Mouse (Mus musculus) embryonic facial prominence, embryonic 11.5 days (tissue): ENCODE results near the gene 1700001O22Rik. TPM values are rescaled to one million over a fixed set of nuclear protein-coding genes. Genes with fewer than 3 reads are reported as not detected.

ENCODE experiments used
- ATAC-seq: fragments of 200-750 bp; cut with Nextera tagmentation; replicated peaks from 2 replicates; pipeline ENCODE4 v1.8.0; 2017; ENCODE audit warnings: low read depth; ENCODE audit not compliant: insufficient number of reproducible peaks, low FRiP score, low TSS enrichment
- DNase-seq: peaks from one replicate; pipeline ENCODE4 v3.0.0-alpha.2; 2015; ENCODE audit warnings: low spot score
- H3K27ac ChIP-seq: fragments of 300-500 bp; sonication (generic); replicated peaks from 2 replicates; pipeline ENCODE4 v1.5.1; 2014; ENCODE audit warnings: mild to moderate bottlenecking, low read depth, low read length, control low read depth
- H3K27me3 ChIP-seq: fragments of 300-500 bp; sonication (generic); 2 replicates; pipeline ENCODE4 v1.6.1; 2014; ENCODE audit warnings: mild to moderate bottlenecking, low read length, moderate library complexity, mixed read lengths; ENCODE audit not compliant: control insufficient read depth, insufficient read depth
- H3K36me3 ChIP-seq: fragments of 300-500 bp; sonication (generic); replicated peaks from 2 replicates; pipeline ENCODE4 v1.6.1; 2014; ENCODE audit warnings: low read depth, mild to moderate bottlenecking, low read length, moderate library complexity, mixed read lengths; ENCODE audit not compliant: control insufficient read depth, insufficient read depth
- H3K4me1 ChIP-seq: fragments of 300-500 bp; sonication (generic); 2 replicates; pipeline ENCODE4 v1.6.1; 2014; ENCODE audit warnings: low read length, mixed read lengths; ENCODE audit not compliant: control insufficient read depth, insufficient read depth
- H3K4me2 ChIP-seq: fragments of 300-500 bp; sonication (generic); 2 replicates; pipeline ENCODE4 v1.6.1; 2014; ENCODE audit warnings: low read depth, mild to moderate bottlenecking, control low read depth, low read length, moderate library complexity
- H3K4me3 ChIP-seq: fragments of 300-500 bp; sonication (generic); 2 replicates; pipeline ENCODE4 v1.5.1; 2014; ENCODE audit warnings: low read depth, low read length, control low read depth
- H3K9ac ChIP-seq: fragments of 300-500 bp; sonication (generic); replicated peaks from 2 replicates; pipeline ENCODE4 v1.6.1; 2014; ENCODE audit warnings: mild to moderate bottlenecking, control low read depth, low read length
- H3K9me3 ChIP-seq: fragments of 300-500 bp; sonication (generic); replicated peaks from 2 replicates; pipeline ENCODE4 v1.6.1; 2016; ENCODE audit warnings: mild to moderate bottlenecking, low read length, inconsistent platforms, mixed read lengths; ENCODE audit not compliant: control insufficient read depth
- WGBS: fragments of 180-500 bp; shearing (Covaris S2); extraction: QIAGEN DNeasy Blood & Tissue Kit; methylation state at CpG from one replicate; pipeline ENCODE4 v1.1.7; 2014; 5-methylcytosine and 5-hydroxymethylcytosine counted together
- polyA plus RNA-seq: library from polyadenylated mRNA; unstranded; fragments of >200 nt; fragmentation: Nextera tagmentation; extraction: Ambion mirVana; gene quantifications from 2 replicates; pipeline ENCODE4 v1.2.1, GENCODE M21; 2014

The 1700001O22Rik gene
- polyA plus RNA-seq, 1 experiment from 2014 or later = 1.8 TPM

DNA sequence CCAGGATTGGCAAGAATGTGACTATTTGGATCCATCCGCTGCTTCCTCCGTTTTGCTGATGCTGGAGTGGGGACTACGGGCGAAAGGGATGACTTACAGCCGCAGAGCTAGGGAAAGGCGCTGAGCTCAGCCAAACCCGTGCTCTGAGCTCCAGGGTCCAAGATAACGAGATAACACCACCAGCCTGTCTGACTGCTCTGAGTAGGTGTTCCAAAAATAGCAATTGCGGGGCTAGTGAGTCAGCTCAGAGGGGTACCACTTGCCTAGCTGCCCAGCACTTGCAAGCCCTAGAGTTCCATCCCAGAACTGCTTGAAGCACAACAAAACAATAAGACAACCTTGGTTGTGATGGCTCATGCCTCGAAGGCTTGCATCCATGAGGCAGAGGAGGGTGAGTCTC lies 39.2 kb upstream of the 1700001O22Rik start:
- no peak overlapping the region for H3K27ac ChIP-seq
- H3K9me3 ChIP-seq = no peaks in the 10 kb centered on the region
- H3K9ac ChIP-seq = no peak overlapping the region
- peaks cover 4% of the 10 kb centered on the region; the same call in 1 of the 2 replicates for H3K4me1 ChIP-seq
- DNase-seq = no peak
- H3K27me3 ChIP-seq = no peaks in the 10 kb centered on the region
- H3K36me3 ChIP-seq = no peaks in the 10 kb centered on the region
- H3K4me2 ChIP-seq = no peak overlapping the region
- no peak overlapping the region for H3K4me3 ChIP-seq
- 51% methylated on average over 10 of the region's 10 CpGs for WGBS
- no peak for ATAC-seq

- Histone ChIP-seq H3K9ac (peak overlapping the region; percentile 42), H3K4me1 (peaks cover 15% of the 10 kb centered on the region), H3K27ac (peak overlapping the region; percentile 85), H3K27me3 (no peaks in the 10 kb centered on the region), H3K4me3 (no peak overlapping the region; the same call in 1 of the 2 replicates), H3K36me3 (no peaks in the 10 kb centered on the region), H3K9me3 (no peaks in the 10 kb centered on the region), H3K4me2 (no peak overlapping the region; the same call in 1 of the 2 replicates)
- 6% methylated on average over 21 of the region's 21 CpGs for WGBS
- DNase-seq (peak; percentile 87), ATAC-seq (peak; percentile 41; the same call in 1 of the 2 replicates)
Observed at GRCm38 (mm10) chr2:30836238-30836990, 33.0 kb upstream of the 1700001O22Rik start.

GRCm38 (mm10) chr2:30834373-30835022 lies 31.0 kb upstream of the 1700001O22Rik start, which contains the start of gene Prrx2:
Prrx2 (plus strand) TSS chr2:30834972.
- ATAC-seq = no peak
- Histone ChIP-seq H3K27me3 (no peaks in the 10 kb centered on the region), H3K9ac (0 out of 2 replicates have a peak within 1 kb of the TSS, but pooled peaks have one; percentile 15), H3K4me1 (peaks cover 15% of the 10 kb centered on the region), H3K4me3 (no peak within 1 kb of the TSS), H3K27ac (peak within 1 kb of the TSS; percentile 94), H3K36me3 (no peaks in the 10 kb centered on the region), H3K9me3 (no peaks in the 10 kb centered on the region), H3K4me2 (no peak within 1 kb of the TSS)
- no peak for DNase-seq
- 35% methylated on average over 9 of the region's 10 CpGs for WGBS

GRCm38 (mm10) chr2:30833644-30834043 lies 30.2 kb upstream of the 1700001O22Rik start:
- peak overlapping the region; percentile 94 for H3K27ac ChIP-seq
- WGBS = 21% methylated on average over 5 of the region's 5 CpGs
- H3K4me2 ChIP-seq = no peak overlapping the region
- H3K4me1 ChIP-seq = peaks cover 15% of the 10 kb centered on the region
- H3K9me3 ChIP-seq = no peaks in the 10 kb centered on the region
- no peak overlapping the region for H3K4me3 ChIP-seq
- H3K36me3 ChIP-seq = no peaks in the 10 kb centered on the region
- peak overlapping the region; percentile 18 for H3K9ac ChIP-seq
- H3K27me3 ChIP-seq = no peaks in the 10 kb centered on the region
- peak; percentile 90 for DNase-seq
- ATAC-seq = 0 out of 2 replicates have a peak, but pooled peaks have one; percentile 16

DNA sequence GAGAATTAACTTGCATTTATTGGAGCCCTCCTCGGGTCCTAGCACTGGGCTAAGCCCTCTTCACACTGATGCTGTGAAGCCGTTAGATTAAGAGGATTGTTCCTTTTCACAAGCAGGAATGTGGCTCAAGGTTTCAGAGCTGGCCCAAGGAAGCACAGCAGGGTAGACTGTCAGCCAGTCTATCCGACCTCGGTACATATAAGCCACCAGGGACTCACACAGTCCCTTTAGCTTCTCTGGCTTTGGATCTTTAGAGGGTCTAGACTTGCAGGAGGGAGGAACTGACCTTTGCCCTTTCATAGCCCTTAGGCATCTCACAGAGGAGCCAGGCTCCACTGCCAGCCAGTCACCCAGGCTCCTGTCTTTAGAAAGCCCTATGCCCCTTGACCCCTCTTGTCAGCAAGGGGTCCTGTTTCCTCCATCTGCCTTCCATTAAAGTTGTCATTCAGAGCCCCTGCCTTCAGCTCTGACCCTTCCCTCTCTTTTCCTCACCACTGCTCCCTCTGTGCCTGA lies 26.9 kb upstream of the 1700001O22Rik start, which contains the start of gene Asb6:
Asb6 (minus strand) TSS at position 51 of the 513 bp plus-strand sequence.
- Histone ChIP-seq H3K27ac (0 out of 2 replicates have a peak within 1 kb of the TSS, but pooled peaks have one; percentile 6), H3K4me2 (no peak within 1 kb of the TSS), H3K36me3 (peaks cover 2% of the 10 kb centered on the region), H3K4me3 (no peak within 1 kb of the TSS), H3K9ac (no peak within 1 kb of the TSS), H3K9me3 (no peaks in the 10 kb centered on the region), H3K27me3 (no peaks in the 10 kb centered on the region), H3K4me1 (peaks cover 18% of the 10 kb centered on the region)
- WGBS = 8% methylated on average over 4 of the region's 4 CpGs
- ATAC-seq = no peak
- peak; percentile 50 for DNase-seq

- Histone ChIP-seq H3K4me1 (peaks cover 15% of the 10 kb centered on the region), H3K9me3 (no peaks in the 10 kb centered on the region), H3K36me3 (peaks cover 9% of the 10 kb centered on the region), H3K4me2 (no peak overlapping the region), H3K9ac (no peak overlapping the region), H3K4me3 (no peak overlapping the region), H3K27ac (no peak overlapping the region), H3K27me3 (no peaks in the 10 kb centered on the region)
- 30% methylated on average over 5 of the region's 5 CpGs for WGBS
- DNase-seq (no peak), ATAC-seq (no peak)
Observed at GRCm38 (mm10) chr2:30829315-30829714, 25.9 kb upstream of the 1700001O22Rik start.

GRCm38 (mm10) chr2:30827749-30828475 lies 24.5 kb upstream of the 1700001O22Rik start:
- Histone ChIP-seq H3K27ac (peak overlapping the region; percentile 42), H3K36me3 (peaks cover 18% of the 10 kb centered on the region), H3K27me3 (no peaks in the 10 kb centered on the region), H3K4me3 (peak overlapping the region; percentile 74), H3K9me3 (no peaks in the 10 kb centered on the region), H3K4me2 (peak overlapping the region; percentile 62), H3K9ac (peak overlapping the region; percentile 88), H3K4me1 (peaks cover 11% of the 10 kb centered on the region)
- WGBS = under 1% methylated on average over 63 of the region's 63 CpGs
- peak; percentile 95 for DNase-seq
- peak; percentile 45 for ATAC-seq
